Mouse (Mus musculus) hindbrain, embryonic 15.5 days (tissue): ENCODE measurements around the gene Ccser1. TPM values are rescaled to one million over a fixed set of nuclear protein-coding genes. Genes with fewer than 3 reads are reported as not detected.

Experiments
- ATAC-seq: fragments of 200-750 bp; cut with Nextera tagmentation; 2 replicates; pipeline ENCODE4 v1.8.0; 2017; ENCODE audit warnings: low read depth, moderate number of reproducible peaks, moderate TSS enrichment; ENCODE audit not compliant: low FRiP score
- H3K27ac ChIP-seq: fragments of 300-500 bp; sonication (generic); replicated peaks from 2 replicates; pipeline ENCODE4 v1.5.1; 2015; ENCODE audit warnings: mild to moderate bottlenecking, inconsistent platforms
- H3K27me3 ChIP-seq: fragments of 300-500 bp; sonication (generic); 2 replicates; pipeline ENCODE4 v1.6.1; 2015; ENCODE audit warnings: control low read depth, inconsistent platforms
- H3K36me3 ChIP-seq: fragments of 300-500 bp; sonication (generic); 2 replicates; pipeline ENCODE4 v1.6.1; 2015; ENCODE audit warnings: control low read depth, inconsistent platforms
- H3K4me1 ChIP-seq: fragments of 300-500 bp; sonication (generic); replicated peaks from 2 replicates; pipeline ENCODE4 v1.6.1; 2015; ENCODE audit warnings: control low read depth, inconsistent platforms
- H3K4me2 ChIP-seq: fragments of 300-500 bp; sonication (generic); 2 replicates; pipeline ENCODE4 v1.6.1; 2015; ENCODE audit warnings: moderate library complexity, mild to moderate bottlenecking, inconsistent platforms
- H3K4me3 ChIP-seq: fragments of 300-500 bp; sonication (generic); 2 replicates; pipeline ENCODE4 v1.5.1; 2015; ENCODE audit warnings: mild to moderate bottlenecking, inconsistent platforms
- H3K9ac ChIP-seq: fragments of 300-500 bp; sonication (generic); 2 replicates; pipeline ENCODE4 v1.6.1; 2015; ENCODE audit warnings: inconsistent platforms
- H3K9me3 ChIP-seq: fragments of 300-500 bp; sonication (generic); 2 replicates; pipeline ENCODE4 v1.6.1; 2016; ENCODE audit warnings: control low read depth, inconsistent platforms
- WGBS: fragments of 180-500 bp; shearing (Covaris S2); methylation state at CpG from one replicate; pipeline ENCODE4 v1.1.7; 2015; 5-methylcytosine and 5-hydroxymethylcytosine counted together
- polyA plus RNA-seq: library from polyadenylated mRNA; unstranded; fragments of >200 nt; fragmentation: Nextera tagmentation; extraction: Ambion mirVana; gene quantifications from 2 replicates; pipeline ENCODE4 v1.2.1, GENCODE M21; 2015

The Ccser1 gene
- polyA plus RNA-seq, 1 experiment from 2014 or later = 24.9 TPM

DNA sequence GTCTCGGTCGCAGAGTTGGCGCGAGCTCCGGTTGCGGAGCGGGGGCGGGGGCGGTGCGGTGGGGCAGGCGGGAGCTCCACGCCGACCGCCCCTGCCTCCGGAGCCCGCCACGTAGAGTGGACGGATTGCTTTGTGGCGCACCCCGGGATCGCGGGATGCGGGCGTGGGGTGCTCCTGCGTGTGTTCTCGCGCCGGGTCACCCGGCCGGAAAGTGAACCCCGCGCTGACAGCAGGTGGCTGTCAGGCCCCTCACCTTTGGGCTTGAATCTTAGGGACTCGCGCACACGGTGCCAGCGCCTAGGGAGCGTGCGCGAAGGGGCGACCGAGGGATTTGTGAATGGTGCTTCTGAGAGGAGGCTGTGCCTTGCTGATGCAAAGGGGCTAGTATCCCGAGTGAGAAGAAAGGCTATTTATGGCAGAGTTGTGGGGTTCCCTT, 650 bp downstream of the Ccser1 start:
- peak; percentile 76 for ATAC-seq
- H3K4me3 ChIP-seq = peak overlapping the region; percentile 88
- H3K9ac ChIP-seq = peak overlapping the region; percentile 75
- H3K9me3 ChIP-seq = no peaks in the 10 kb centered on the region
- H3K4me1 ChIP-seq = peaks cover 32% of the 10 kb centered on the region
- peak overlapping the region; percentile 91 for H3K27ac ChIP-seq
- no peaks in the 10 kb centered on the region for H3K27me3 ChIP-seq
- H3K4me2 ChIP-seq = peak overlapping the region; percentile 65
- under 1% methylated on average over 31 of the region's 42 CpGs for WGBS
- no peaks in the 10 kb centered on the region for H3K36me3 ChIP-seq

DNA sequence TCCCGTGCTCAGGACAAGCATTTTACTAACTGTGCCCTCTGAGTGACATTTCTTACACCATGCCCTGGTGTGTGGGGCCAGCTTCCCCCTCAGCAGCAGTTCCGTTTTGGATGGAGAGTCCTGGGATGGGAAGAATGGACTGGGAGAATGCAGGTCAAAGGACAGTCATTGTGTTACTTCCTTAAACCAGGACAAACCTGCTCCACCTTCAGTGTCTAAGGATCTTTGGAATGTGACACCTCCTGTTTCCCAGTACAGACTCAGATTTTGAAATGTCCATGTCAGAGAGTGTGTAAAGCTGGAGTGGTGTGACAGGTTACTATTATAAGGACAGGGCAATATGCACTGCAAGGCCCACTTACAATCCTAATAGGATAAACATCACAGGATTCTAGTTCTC, 8.9 kb downstream of the Ccser1 start:
- no peak overlapping the region for H3K4me2 ChIP-seq
- H3K4me3 ChIP-seq = no peak overlapping the region
- WGBS = 60% methylated on average over 2 of the region's 2 CpGs
- no peak overlapping the region for H3K9ac ChIP-seq
- H3K4me1 ChIP-seq = 0 out of 2 replicates have a peak, but pooled peaks cover under 1% of the 10 kb centered on the region
- no peaks in the 10 kb centered on the region for H3K27me3 ChIP-seq
- no peaks in the 10 kb centered on the region for H3K36me3 ChIP-seq
- no peak for ATAC-seq
- no peaks in the 10 kb centered on the region for H3K9me3 ChIP-seq
- H3K27ac ChIP-seq = no peak overlapping the region

DNA sequence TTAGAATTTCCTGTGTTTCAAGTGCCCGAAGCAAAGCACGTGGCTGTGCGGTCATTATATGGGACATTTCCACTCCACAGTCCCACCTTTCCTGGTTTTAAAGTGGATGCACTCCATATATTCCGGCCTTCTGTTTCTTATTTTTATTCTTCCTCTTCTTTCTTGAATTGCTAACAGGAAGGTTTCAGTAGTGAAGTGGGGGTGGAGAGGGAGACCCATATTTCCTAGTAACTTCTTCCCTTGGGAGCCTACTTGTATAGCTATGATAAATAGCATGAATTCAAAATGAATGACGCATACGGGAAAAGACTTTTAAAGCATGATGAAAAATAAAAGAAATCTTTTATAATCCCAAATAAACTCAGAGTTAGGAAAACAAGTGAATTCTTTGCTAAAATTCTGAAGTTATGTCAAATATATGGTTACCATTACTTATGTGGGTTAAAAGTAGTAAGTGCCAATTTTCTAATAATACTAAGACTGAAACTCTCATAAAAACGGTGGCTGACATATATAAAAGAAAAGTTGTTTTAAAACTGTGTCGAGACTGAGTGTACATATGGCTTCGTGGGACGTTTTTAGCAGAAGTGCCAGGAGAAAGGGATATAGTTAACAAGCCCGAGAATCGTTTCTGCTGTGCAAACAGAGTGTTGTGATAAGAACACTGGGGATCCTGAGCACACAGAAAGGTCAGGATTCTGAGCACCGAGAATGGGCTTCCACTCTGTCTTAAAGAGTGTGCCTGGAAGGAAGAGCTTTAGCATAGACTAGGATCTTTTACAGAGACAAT, 11.7 kb downstream of the Ccser1 start:
- Histone ChIP-seq H3K9me3 (no peaks in the 10 kb centered on the region), H3K4me1 (no peaks in the 10 kb centered on the region), H3K27me3 (no peaks in the 10 kb centered on the region), H3K27ac (no peak overlapping the region), H3K4me3 (no peak overlapping the region), H3K36me3 (no peaks in the 10 kb centered on the region), H3K9ac (no peak overlapping the region), H3K4me2 (no peak overlapping the region)
- ATAC-seq = no peak
- WGBS = 84% methylated on average over 13 of the region's 13 CpGs

DNA sequence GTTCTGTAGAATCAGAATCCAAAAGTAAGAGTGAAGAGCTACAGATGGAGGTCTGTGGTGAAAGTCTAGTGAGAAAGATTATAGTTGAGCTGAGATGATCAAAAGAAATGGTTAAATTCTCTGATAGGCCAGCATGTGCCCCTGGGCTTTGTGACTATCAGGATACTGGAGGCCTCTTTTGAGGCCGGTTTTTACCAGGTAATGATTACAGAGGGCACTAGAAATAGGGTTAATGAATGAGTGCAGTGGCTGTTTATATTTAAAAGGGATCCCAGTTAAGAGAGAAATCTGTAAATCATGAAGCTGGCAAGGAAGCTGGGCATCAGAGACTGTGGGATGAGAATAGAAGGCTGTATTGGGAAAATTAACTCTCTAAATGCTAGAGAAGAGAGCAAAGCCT, 23.2 kb downstream of the Ccser1 start:
- Histone ChIP-seq H3K9me3 (no peaks in the 10 kb centered on the region), H3K4me3 (no peak overlapping the region), H3K4me1 (no peaks in the 10 kb centered on the region), H3K27ac (no peak overlapping the region), H3K4me2 (no peak overlapping the region), H3K9ac (no peak overlapping the region), H3K36me3 (no peaks in the 10 kb centered on the region), H3K27me3 (no peaks in the 10 kb centered on the region)
- 52% methylated on average over 1 of the region's 1 CpGs for WGBS
- ATAC-seq = no peak

DNA sequence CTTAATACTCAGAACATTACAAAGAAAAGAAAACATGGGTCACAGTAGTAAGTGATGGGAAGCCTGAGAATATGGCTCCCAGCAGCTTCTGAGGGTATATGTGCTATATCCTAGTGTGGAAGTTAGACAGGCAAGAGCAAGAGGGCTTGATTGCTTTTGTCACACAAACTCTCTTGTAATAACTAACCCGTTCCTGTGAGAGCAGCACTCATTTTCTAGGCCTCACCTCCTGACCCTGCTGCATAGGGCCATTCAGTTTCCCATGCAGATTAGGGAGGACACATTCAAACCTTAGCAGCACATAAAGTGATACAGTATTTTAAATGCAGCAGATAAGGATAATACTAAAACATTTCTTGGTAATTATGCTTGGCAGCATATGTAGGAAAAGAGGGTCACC, 25.9 kb downstream of the Ccser1 start:
- no peak overlapping the region for H3K4me2 ChIP-seq
- 19% methylated on average over 1 of the region's 1 CpGs for WGBS

DNA sequence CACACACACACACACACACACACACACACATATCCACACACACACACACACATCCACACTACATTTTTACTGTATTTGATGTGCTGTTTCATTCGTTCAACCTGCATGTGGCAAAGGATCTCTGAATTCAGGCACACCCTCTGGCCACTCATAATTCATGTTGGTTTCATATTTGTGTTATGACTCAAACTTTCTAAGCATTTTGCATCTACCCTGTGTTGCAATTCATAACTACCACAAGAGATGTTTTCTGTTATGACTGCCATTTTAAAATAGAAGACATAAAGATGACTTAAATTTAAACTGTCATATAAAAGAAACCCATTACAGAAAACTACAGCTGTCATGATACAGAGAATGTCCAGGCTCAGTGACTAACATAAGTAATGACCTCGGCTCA, 26.5 kb downstream of the Ccser1 start:
- H3K9me3 ChIP-seq = no peaks in the 10 kb centered on the region
- no peak overlapping the region for H3K9ac ChIP-seq
- H3K4me3 ChIP-seq = no peak overlapping the region
- peaks cover 7% of the 10 kb centered on the region for H3K4me1 ChIP-seq
- H3K27ac ChIP-seq = no peak overlapping the region
- no peaks in the 10 kb centered on the region for H3K27me3 ChIP-seq
- no peak overlapping the region for H3K4me2 ChIP-seq
- no peaks in the 10 kb centered on the region for H3K36me3 ChIP-seq
- no peak for ATAC-seq
- WGBS = 82% methylated on average over 2 of the region's 2 CpGs

More for the DNA sequence above, 25.9 kb downstream of the Ccser1 start:
- ATAC-seq = no peak
- Histone ChIP-seq H3K27ac (no peak overlapping the region), H3K36me3 (no peaks in the 10 kb centered on the region), H3K27me3 (no peaks in the 10 kb centered on the region), H3K4me3 (no peak overlapping the region), H3K9me3 (no peaks in the 10 kb centered on the region), H3K9ac (no peak overlapping the region), H3K4me1 (peaks cover 7% of the 10 kb centered on the region)

DNA sequence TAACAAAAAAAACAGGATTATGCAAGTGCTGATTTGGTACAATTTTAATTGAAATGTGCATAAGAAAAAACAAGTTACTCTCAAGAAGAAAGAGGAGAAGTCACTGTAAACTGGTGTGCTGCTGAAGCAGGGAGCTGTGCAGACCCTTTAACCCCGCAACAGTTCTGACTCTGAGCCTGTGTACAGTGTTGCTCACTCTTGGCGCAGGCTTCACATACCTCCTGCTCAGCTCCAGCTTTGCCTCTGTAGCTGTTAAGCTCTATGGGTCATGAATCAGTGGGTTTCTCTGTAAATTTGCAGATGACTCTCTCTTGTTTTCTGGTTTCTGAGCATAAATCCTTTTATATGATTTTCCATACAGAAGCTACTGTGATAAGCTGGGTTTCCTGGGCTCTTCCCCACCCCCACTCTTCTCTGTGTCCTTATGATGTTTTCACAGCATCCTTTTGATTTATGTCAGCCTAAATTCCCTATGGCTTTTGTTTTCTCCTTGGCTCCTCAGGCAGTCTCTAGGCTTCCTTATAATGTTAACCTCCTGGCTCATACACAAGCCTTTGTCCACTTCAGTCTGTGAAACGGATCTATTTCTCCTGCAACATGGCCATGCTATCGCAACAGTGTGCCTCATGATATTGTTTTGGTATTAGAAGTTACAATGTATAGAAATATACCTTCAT, 30.1 kb downstream of the Ccser1 start:
- Histone ChIP-seq H3K4me2 (no peak overlapping the region), H3K27me3 (no peaks in the 10 kb centered on the region), H3K9ac (no peak overlapping the region), H3K27ac (peak overlapping the region; percentile 45; the same call in 1 of the 2 replicates), H3K9me3 (no peaks in the 10 kb centered on the region), H3K36me3 (no peaks in the 10 kb centered on the region), H3K4me1 (peaks cover 7% of the 10 kb centered on the region), H3K4me3 (no peak overlapping the region)
- WGBS = 59% methylated on average over 4 of the region's 4 CpGs
- ATAC-seq = no peak

DNA sequence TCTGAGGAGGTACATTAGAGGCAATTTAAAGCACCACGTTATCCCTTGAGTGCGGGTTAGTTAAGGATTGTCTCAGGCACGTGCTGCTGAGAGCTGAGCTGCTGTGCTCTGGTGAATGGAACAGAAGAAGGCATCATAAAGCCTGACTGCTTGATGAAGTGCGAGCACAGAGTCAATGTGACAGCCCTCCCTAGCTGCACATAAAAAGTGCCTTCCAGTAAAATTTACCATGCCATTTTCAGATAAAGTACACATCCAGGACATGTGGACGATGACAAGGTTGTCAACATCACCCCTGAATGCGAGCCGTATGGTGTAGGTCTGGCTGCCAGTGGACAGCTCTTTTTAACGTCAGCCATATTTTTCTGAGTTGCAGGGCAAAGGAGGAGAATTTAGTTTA, 35.6 kb downstream of the Ccser1 start:
- WGBS = 68% methylated on average over 8 of the region's 8 CpGs
- Histone ChIP-seq H3K36me3 (no peaks in the 10 kb centered on the region), H3K9ac (no peak overlapping the region), H3K4me2 (no peak overlapping the region), H3K27me3 (no peaks in the 10 kb centered on the region), H3K9me3 (no peaks in the 10 kb centered on the region), H3K4me3 (no peak overlapping the region), H3K27ac (no peak overlapping the region), H3K4me1 (0 out of 2 replicates have a peak, but pooled peaks cover 5% of the 10 kb centered on the region)
- 0 out of 2 replicates have a peak, but pooled peaks have one; percentile 6 for ATAC-seq

DNA sequence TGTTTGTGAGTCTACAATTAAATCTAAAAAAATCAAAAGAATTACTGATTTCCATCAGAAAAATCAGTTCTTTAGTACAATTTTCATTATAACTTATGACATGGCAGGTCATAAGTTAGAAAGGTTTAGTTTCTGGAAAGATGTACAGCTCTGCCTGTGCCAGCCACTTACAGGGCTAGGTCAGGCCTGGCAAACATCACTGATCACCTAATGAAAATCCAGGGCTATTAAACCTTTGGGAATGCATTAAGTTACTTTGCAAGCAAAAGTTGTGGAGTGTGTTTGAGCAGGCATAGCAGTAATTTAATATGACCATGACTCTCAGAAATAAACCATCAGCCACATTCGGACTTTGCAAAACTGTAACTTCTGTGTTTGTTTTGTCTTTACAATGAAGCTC, 36.4 kb downstream of the Ccser1 start:
- 87% methylated on average over 1 of the region's 1 CpGs for WGBS
- Histone ChIP-seq H3K4me3 (no peak overlapping the region), H3K4me2 (no peak overlapping the region), H3K27ac (no peak overlapping the region), H3K36me3 (no peaks in the 10 kb centered on the region), H3K27me3 (no peaks in the 10 kb centered on the region), H3K4me1 (0 out of 2 replicates have a peak, but pooled peaks cover 5% of the 10 kb centered on the region), H3K9me3 (no peaks in the 10 kb centered on the region), H3K9ac (no peak overlapping the region)
- no peak for ATAC-seq

DNA sequence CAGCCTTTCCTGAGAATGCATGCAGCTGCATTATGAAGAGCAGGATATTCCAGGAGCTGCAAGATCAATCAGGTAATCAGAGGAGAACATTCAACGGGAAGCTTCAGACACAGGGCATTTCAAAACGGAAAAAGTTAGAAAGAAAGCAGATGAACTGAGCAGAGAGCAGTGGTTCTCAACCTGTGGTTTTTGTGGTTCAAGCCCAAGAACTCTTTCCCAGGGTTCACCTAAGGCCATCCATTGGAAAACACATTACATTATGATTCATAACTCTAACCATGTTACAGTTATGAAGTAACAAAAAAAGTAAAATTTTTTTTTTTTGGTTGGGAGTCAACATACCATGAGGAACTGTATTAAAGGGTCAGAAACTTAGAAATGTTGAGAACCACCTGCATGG, 37.6 kb downstream of the Ccser1 start:
- 85% methylated on average over 2 of the region's 2 CpGs for WGBS
- Histone ChIP-seq H3K4me1 (0 out of 2 replicates have a peak, but pooled peaks cover 5% of the 10 kb centered on the region), H3K36me3 (no peaks in the 10 kb centered on the region), H3K9ac (no peak overlapping the region), H3K27ac (no peak overlapping the region), H3K9me3 (no peaks in the 10 kb centered on the region), H3K4me2 (no peak overlapping the region), H3K27me3 (no peaks in the 10 kb centered on the region), H3K4me3 (no peak overlapping the region)
- no peak for ATAC-seq

DNA sequence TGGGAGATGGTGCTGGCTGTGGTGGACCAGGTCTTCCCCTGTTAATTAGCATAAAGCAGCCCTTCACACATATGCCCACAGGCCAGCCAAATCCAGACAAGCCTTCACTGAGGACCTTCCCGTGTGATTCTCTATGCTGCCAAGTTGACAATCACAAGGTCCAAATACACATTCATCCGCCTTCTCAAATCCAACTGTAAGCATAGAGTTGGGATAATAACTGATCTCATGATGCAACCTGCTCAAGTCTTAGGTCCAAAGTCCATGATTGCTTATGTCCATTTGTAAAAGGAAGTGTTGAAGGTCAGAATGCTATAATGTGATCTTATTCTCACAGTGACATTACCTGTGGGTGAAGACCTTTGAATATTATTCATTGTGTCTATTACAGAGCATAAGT, 43.4 kb downstream of the Ccser1 start:
- no peak for ATAC-seq
- Histone ChIP-seq H3K4me3 (no peak overlapping the region), H3K4me2 (no peak overlapping the region), H3K27me3 (no peaks in the 10 kb centered on the region), H3K9ac (no peak overlapping the region), H3K9me3 (no peaks in the 10 kb centered on the region), H3K36me3 (no peaks in the 10 kb centered on the region), H3K27ac (no peak overlapping the region), H3K4me1 (no peaks in the 10 kb centered on the region)
- 82% methylated on average over 2 of the region's 2 CpGs for WGBS

DNA sequence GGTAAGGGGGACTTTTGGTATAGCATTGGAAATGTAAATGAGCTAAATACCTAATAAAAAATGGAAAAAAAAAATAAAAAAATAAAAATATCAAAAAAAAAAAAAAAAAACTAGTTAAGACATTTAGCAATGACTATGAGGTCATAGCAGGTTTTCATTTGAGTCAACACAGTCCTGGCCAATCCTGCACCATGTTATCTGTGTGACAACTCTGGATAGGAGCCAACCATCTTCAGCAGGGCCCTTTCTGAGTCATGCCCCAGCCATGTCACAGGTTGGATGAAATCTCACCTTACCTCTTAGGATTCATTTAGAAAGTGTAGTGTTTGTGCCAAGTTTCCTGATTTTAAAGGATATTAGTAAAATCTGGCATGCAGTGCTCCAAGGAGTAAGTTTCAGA, 45.2 kb downstream of the Ccser1 start:
- Histone ChIP-seq H3K4me2 (no peak overlapping the region), H3K27me3 (no peaks in the 10 kb centered on the region), H3K9ac (no peak overlapping the region), H3K4me1 (no peaks in the 10 kb centered on the region), H3K27ac (no peak overlapping the region), H3K4me3 (no peak overlapping the region), H3K36me3 (no peaks in the 10 kb centered on the region), H3K9me3 (no peaks in the 10 kb centered on the region)
- ATAC-seq = no peak
